Mouse (Mus musculus) layer of hippocampus, postnatal 25 days (tissue): ENCODE measurements around the gene Tat. TPM values are rescaled to one million over a fixed set of nuclear protein-coding genes. Genes with fewer than 3 reads are reported as not detected.

Source experiments
- DNase-seq, 2 experiments: peaks; one replicate each; pipeline ENCODE4 v3.0.0; 2022; ENCODE audit warnings: mixed read lengths in 2 of 2, low spot score in 1 of 2; ENCODE audit errors: extremely low spot score in 1 of 2
- total RNA-seq, 2 experiments: library from RNA; stranded (reverse); gene quantifications; 2 replicates each; pipeline ENCODE4 v1.2.3; 2021

The Tat gene
- not detected for total RNA-seq

DNA sequence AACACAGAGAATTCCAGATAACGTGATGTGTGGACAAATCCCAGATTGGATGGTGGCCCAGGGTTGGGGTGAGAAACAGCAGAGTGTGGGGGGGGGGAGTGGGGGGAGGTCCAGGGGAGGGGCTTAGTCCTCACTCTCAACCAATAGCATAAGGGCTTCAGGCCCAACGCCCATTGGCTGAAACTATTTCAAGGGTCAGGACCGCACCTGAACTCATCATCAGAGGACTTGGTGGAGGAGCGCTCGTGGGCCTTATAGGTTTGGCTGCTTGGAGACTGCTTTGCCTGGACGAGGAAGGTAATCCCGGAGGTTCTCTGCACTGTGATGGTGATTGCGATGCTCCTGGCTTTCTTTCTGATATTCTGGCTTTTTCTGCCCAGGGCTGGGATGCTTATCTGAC is at the start of gene Tat:
Gene Tat, plus strand, starts transcription at position 214 of the 400 bp plus-strand sequence.
- no peak for DNase-seq

DNA sequence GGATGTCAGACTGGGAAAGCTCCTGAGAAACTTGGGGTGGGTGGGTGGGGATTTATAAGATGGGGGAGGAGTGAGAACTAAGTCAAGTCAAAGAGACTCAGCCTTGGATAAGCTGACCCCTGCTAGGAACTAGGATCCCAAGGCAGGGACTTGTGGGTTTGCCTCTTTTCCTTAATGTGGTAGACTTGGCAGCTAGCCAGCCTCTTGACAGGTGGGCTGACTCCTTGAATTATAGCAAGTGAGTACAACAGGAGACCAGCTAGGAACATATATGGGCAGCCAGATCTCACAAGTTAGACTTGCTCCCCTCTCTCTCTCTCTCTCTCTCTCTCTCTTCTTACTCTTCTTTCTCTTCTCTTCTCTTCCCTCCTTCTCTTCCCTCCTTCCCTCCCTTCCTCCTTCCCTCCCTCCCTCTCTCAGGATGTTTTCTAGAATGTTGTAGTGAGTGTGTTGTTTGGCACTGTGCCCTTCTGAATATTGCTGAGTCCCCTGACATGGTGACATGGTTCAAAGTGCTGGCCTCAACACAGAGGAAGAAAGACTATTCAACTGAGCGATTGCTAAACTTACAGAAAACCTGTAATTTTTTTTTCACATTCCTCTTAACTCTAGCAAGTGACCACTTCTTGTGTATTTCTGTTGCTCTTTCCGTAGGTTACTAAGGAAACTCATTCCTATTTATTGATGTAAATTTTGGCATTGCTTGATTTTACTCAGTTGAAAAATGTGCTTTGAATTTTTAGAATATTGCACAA is 48.5 kb upstream of the Tat start:
- no peak for DNase-seq

DNA sequence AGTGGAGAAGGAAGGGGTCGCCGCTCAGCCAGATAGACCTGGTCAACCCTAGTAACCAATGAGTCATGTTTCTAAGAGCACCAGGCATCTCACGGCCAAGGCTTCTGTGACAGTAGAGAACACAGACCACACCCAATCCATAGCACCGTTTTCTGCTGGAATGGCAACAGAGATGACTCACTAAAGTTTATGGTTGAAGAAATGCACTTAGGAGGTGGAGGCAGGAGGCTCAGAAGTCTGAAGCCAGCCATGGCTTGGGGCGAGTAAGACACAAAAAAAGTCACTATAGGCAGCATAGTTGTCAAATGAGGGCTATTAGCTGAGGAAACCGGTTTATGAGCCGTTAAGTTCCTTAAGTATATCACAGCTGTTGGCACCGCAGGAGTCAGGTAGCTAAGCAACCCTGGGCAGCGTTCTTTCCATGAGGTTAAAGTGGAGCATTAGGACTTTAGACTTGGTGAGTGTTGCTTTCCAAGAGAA is 45.0 kb upstream of the Tat start:
- DNase-seq = no peak

DNA sequence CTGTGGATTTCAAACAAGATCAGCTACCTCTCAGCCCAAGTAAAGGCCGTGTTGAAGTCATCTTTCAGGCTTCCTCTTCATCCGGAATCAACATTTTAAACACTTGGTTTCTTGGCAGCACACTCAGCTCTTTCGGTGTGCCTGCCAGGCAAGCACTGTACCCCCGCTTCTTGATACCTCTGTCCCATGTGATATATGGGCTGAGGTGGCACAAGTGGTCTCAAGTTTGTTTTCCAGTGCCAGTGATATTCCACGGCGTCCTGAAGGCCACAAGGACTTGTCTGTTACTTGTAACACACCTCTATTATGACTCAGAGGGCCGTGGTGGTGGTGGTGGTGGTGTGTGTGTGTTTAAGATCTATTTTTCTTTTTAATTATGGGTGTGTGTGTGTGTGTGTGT is 44.5 kb upstream of the Tat start:
- no peak for DNase-seq

DNA sequence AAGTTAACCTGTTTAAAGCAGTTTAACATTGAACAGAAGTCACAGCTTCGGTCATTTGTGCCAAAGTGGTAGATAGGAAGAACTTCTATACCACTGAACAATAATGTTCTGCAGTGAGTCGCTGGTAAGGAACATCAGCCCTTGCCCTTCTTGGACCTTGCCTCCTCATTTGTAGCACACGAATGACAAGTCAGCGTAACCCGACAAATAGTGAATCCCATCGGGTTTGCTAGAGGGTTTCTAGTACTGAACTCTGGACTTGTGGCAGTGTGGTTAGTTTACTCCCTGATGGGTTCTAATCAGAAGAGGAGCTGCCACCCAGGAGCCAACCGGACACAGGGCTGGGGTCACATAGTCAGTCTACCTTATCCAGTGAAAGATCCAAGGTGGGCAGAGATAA is 44.0 kb upstream of the Tat start:
- no peak for DNase-seq

DNA sequence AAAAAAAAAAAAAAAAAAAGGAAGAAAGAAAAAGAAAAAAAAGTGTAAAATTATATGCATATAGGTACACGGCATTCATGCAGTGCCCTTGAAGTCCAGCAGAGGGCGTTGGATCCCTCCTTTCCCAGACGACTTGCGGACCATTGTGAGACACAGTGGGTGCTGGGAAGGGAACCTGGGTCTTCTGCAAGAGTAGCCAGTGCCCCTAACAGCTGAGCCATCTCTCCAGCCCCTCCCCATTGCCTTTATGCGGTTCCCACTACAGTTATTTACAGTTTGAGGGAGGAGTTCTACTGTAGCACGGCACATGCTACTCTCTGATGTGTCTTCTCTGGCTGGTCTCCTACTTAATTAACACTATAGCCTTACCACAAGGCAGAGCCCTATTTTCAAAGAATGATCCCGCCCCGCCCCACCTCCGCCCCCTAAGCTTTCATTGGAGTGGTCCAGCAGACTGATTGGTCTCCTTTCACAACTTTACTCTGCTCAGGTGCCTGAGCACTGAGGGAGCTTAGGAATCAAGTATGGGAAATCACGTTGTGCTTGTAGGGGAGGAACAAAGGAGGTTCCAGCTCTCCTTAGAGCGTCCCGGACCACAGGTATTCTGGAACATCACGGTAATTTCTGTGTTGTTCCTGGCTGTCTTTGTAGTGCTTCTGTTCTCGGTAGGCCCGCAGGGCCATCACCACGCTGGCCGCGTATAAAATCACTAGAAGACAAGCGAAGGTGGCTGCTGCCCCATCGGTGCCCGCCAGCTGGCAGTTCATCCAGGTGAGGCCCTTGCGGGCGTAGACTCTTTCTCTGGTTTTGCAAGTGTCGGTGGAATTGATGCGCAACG is 42.6 kb upstream of the Tat start:
- DNase-seq = peak in 1 of 2 experiments; percentile 56

DNA sequence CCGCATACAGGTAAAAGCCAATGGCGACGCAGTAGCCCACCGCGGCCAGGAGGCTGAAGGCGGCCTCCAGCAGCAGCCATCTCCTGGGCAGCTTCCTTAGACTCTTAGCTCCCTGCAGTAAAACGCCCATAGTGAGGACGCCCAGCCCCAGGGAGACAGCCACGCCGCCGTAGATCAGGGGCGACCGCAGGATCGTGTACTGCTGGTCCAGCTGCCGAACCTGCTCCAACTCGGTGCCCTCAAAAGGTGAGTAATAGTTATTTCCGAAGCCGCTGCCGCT is 42.0 kb upstream of the Tat start:
- no peak for DNase-seq

DNA sequence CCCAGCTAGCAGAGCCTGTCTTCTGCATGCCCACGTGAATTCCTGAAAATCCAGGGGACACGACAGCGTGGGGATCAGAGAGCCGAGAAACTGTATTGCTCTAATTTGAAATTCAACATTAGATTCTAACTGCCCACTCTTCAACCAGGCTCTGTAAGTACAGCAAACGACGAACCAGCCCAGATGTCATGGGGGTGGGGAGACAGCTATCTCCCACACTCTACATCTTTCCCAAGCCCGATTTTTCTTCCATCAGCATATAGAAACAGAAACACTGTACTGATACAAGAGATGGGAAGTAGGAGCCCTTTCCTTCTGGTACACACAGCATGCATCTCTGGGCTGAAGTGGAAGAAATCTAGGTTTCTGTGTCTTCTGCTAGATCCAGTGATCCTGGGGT is 38.1 kb upstream of the Tat start:
- no peak for DNase-seq

DNA sequence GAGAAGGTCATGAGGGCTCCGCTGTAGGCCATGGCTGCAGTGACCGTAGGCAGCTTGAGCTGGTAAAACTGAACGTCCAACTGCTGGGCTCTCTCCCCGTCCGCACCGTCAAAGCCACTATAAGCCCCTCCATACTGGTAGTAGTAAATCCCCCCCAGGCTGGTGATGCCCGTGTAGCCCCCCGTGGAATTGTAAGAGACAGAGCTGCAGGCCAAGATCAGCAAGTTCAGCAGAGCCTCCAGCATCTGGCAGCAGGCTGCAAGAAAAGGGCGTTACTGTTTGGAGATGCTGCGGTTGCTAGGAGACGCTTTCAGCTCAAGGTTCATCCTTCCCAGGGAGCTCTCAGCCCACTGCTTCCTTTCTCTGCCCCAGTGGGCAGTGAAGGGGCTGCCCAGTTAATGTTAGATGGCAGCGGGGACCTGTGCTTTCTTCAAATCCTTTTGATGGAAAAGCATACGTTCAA is 35.7 kb upstream of the Tat start:
- no peak for DNase-seq

DNA sequence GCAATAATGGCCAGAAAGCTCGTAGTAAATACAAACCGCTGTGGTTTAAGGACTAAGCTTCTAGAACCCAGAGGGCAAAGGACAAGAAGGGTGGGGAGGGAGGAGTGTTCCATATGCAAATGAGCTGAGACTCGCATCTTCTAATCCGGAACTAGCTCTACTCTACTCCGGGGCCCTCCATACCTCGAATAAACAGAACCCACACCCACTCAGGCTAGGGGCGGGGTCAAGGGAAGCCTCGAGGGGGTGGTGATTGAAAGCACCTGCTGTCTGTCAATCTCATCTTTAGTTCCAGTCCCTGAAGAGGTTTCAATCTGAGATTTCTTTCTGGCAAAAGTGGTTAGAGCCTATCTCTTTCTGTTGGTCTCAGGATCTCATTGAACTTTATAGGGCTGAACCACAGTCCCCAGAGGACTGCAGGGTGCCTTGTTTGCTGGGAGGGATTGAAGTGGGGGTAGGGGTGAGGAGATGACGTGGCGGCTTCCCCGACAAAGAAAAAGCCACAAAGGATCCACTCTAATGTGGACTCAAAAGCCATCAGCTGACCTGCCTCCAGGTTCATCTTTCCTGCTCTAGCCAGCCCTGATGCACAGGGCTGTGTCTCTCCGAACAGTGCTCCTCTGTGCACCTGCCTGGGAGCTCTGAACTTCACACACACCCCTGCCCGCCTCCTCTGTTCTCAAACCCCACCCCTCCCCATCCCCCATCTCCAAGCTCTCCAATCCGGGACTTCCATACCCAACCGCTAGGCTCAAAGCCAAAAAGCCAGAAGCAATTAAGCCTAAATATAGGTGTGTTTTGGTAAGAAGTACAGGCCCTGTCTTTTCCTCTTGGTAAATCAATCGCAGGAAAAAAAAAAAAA is 32.8 kb upstream of the Tat start:
- DNase-seq = no peak

DNA sequence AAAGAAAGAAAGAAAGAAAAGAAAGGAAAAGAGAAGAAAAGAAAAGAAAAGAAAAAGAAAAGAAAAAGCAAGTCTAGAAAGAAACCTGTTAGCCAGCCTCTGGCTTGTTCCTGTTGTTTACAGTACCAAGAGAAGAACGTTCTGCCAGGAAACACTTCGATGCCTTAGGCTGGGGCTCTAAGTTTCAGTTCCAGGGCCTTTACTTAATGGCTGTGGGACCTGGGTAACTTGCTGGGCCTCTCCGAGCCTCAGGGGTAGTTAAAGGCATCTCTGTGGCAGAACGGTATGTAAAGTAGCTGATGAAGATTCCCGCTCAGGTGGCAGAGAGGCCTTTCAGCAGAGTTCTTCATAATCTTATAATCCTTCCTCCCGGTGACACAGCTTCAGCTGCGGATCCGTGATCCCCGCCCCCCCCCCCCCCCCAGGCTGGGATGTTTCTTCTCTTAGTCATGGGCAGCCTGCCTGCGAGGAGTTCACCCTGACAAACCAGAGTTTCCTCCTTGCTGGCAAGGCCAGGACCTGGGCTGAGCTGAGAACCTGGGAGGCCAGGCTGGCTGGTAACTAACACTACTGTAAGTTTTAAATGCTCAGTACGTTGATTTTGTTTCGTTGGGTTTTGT is 32.1 kb upstream of the Tat start:
- DNase-seq = no peak

DNA sequence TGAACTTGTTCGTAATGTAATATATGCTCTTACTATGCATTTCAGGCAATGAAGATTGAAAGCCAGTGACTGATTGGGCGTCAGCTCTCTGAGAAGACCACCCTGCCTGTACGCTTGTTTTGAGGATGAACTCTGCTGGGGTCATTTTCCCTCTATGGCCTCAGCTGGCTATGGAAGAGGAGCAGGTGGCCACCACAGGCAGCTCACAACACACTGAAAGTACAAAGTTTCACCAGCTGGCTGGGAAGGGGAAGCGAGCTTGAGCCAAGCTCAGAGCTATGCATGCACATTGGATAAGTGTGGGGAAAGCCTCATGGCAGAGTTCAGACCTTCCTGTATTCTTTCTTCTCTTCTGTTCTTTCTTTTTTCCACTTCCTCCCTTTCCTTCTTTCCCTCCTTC is 31.1 kb upstream of the Tat start:
- no peak for DNase-seq

DNA sequence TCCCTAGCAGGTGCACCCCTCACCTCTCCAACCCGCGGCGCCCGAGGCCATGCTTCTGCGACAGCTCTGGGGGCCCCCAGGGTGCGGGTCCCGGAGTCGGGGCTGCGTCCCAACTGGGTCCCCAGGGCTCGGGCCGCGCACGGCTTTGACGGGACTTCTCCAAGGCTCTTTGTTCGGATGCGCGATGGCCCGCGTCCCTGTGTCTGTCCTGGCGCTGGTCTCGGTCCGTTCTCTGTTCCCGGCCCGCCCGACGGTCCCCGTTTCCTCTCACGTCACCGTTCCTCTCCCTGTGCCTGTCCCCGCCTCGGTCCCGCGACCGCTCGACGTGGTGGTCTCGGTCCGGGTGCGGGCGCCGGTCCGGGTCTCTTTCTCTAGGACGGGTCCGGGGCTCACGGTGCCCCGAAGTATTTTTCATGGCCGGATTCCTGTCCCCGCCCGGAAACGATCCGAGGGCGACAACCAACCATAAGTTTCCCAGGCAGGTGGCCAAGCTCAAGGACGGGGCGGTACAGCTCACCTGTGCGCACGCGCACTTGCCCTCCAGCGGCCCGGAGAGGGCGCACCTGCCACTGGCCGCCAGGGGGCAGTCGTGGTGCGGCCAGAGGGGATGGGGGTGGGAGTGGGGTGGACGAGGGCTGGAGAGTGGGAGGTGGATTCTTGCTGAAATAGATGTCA is 28.4 kb upstream of the Tat start, which contains the start of gene Marveld3:
Gene Marveld3, minus strand, starts transcription at position 511 of the 675 bp plus-strand sequence.
- no peak for DNase-seq

DNA sequence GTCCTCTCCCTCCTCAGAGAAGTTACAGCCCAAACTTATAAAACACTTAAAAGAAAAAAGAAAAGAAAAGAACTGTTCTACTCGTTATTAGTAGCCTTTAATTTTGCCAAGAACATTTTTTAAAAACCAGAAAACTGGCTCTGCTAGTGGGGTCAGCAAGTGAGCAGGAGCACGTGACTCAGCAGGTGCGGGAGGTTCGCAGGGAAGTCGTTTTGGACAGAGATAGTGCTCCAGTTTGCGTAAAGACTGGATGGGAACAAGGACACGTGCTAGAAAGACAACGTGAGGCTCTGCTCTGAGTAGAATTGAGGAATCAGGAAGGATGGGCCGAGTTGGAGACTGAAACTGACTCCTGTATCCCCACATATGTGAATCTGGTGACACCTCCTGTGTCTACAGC is 27.3 kb upstream of the Tat start:
- no peak for DNase-seq

DNA sequence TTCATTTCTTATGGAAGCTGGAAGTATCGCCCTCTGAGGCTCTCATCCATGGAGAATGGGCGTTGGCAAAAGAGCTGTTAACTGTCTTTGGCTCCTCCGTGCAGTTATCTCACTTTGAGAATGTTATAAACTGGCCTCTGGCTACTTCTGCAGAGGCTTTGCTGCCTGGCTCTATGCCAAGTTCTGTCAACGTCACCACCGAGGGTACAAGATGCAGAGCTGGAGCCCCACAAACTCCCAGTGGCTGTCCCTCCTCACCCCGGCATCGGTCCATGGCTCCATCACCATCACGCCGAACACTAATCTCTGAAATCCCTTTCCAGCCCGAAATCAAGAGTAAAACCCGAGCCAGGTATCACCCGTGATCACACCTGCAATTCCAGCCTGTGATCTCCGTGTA is 26.8 kb upstream of the Tat start:
- DNase-seq = no peak

DNA sequence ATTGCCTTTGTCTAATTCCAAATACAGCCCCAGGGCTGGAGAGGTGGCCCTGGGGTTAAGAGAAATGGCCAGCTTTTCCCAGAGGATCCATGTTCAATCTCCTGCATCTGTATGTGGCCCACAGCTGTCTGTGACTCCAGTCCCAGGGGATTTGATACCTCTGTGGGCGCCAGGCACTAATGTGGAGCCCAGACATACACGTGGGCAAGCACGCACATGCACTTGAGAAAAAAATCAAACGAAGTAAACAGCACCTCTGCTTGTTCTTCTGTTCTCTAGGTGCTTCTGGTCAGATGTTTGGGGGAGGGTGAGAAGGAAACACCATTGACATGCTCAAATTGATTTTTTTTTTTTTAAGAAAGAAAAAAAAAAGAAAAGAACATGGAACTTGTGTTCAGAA is 26.1 kb upstream of the Tat start:
- no peak for DNase-seq

DNA sequence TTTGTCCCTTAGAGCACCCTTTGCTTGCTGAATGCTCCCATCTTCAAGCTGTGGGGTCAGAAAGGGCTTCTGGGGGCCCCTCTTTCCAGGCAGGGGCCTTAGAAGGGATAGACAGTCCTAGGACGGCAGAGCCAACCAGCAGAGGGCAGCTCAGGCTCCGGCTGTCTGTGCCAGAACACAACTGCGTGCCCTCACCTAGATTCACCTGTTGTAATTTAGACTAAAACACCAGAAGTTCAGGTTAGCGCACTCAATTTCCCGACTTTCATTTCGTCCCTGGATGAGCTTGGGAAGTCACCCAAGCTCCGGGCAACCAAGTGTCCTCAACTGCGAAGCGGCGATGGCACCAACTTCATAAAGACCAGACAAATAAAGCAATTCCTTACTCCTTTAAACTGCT is 21.4 kb upstream of the Tat start:
- no peak for DNase-seq

DNA sequence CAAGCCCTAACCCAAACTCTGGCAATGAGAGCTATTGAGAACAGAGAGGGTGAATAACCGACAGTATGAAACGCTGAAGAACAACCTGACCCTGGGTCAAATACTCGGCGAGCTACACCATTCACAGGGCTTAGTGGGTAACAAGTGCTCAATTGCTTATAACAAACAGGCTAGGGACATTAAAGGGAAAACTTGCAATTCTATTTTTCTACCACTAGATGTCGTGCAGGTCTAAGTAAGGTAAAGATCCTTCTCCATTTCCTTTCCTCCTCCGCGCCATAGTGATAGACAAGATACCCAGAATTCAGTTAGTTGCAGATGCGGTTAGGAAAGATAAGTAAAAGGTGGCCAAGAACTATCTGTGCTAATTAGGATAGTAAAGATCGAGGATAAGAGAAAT is 19.9 kb upstream of the Tat start:
- no peak for DNase-seq

DNA sequence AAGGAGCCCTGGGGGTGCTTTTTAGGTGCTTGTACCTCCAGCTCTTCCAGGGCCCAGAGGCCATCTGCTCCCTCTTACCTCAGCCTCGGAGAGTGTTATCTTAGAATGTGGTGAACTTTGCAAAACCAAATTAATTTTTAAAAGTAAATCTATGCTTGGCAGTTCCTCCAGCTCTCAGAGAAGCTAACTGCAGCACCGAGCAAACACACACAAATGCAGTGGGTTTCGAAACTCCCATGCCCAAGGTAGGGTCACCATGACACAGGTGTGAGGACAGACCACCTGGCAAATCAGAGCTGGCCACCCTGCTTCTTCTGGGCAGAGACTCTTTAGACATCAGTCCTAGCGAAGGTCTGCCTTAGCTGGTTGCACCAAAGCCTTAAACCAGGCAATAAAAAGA is 17.3 kb upstream of the Tat start:
- no peak for DNase-seq

DNA sequence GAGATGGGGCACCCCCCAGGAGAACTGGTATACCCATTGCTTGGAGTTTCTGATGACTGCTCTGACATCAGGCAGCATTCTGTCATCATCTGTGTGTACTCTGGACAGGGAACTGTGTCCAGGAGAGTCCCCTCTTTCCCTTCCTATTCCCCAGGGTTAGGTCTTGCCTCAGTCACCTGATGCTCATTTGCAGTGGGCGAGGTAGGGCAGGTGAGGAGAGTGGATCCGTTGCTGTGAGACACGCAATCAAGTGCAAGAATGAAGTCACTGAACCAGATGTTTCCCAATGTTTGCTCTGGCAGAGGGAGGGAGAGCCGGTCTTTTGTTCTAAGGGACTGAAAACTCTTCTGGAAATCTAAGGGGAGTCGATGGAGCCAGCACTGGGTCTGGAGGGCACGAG is 10.9 kb upstream of the Tat start:
- no peak for DNase-seq
